Mouse (Mus musculus): ENCODE data around the gene Trpv6. TPM values are rescaled to one million over a fixed set of nuclear protein-coding genes. Genes with fewer than 3 reads are reported as not detected.

The Trpv6 gene
- polyA plus RNA-seq, 1 experiment from 2014 or later = 10.0 TPM

- H3K4me1 ChIP-seq (ENCODE audit: control insufficient read depth, insufficient read depth, low read length) = no peaks in the 10 kb centered on the region
- H3K9ac ChIP-seq (ENCODE audit: low read length) = no peak overlapping the region
- ATAC-seq (ENCODE audit: insufficient read depth, low FRiP score) = no peak
- H3K4me3 ChIP-seq (replicated peaks; ENCODE audit: low read length) = no peak overlapping the region
- no peaks in the 10 kb centered on the region for H3K27me3 ChIP-seq (ENCODE audit: control insufficient read depth, insufficient read depth, low read length)
- H3K36me3 ChIP-seq (ENCODE audit: control insufficient read depth, insufficient read depth, low read length) = no peaks in the 10 kb centered on the region
- H3K9me3 ChIP-seq (replicated peaks; ENCODE audit: control insufficient read depth, low read length) = no peaks in the 10 kb centered on the region
- H3K27ac ChIP-seq (ENCODE audit: low read length) = no peak overlapping the region
- WGBS = 82% methylated on average over 8 of the region's 8 CpGs
- H3K4me2 ChIP-seq (ENCODE audit: low read depth, low read length) = no peak overlapping the region
Measured at GRCm38 (mm10) chr6:41654648-41655047, 18.4 kb upstream of the Trpv6 start.

- no peaks in the 10 kb centered on the region for H3K27me3 ChIP-seq (ENCODE audit: control insufficient read depth, insufficient read depth, low read length)
Measured at GRCm38 (mm10) chr6:41653173-41653572, 17.0 kb upstream of the Trpv6 start.

GRCm38 (mm10) chr6:41646672-41647071, 10.5 kb upstream of the Trpv6 start:
- ATAC-seq (ENCODE audit: insufficient read depth, low FRiP score) = no peak
- Histone ChIP-seq H3K9me3 (replicated peaks; ENCODE audit: control insufficient read depth, low read length) (no peaks in the 10 kb centered on the region), H3K4me2 (ENCODE audit: low read depth, low read length) (no peak overlapping the region), H3K4me1 (ENCODE audit: control insufficient read depth, insufficient read depth, low read length) (no peaks in the 10 kb centered on the region), H3K27ac (ENCODE audit: low read length) (no peak overlapping the region), H3K27me3 (ENCODE audit: control insufficient read depth, insufficient read depth, low read length) (no peaks in the 10 kb centered on the region), H3K36me3 (ENCODE audit: control insufficient read depth, insufficient read depth, low read length) (no peaks in the 10 kb centered on the region), H3K9ac (ENCODE audit: low read length) (no peak overlapping the region), H3K4me3 (replicated peaks; ENCODE audit: low read length) (no peak overlapping the region)

More at GRCm38 (mm10) chr6:41653173-41653572, 17.0 kb upstream of the Trpv6 start:
- WGBS = 95% methylated on average over 5 of the region's 5 CpGs
- no peak overlapping the region for H3K9ac ChIP-seq (ENCODE audit: low read length)
- no peak overlapping the region for H3K4me3 ChIP-seq (replicated peaks; ENCODE audit: low read length)
- no peak for ATAC-seq (ENCODE audit: insufficient read depth, low FRiP score)
- no peaks in the 10 kb centered on the region for H3K9me3 ChIP-seq (replicated peaks; ENCODE audit: control insufficient read depth, low read length)
- H3K27ac ChIP-seq (ENCODE audit: low read length) = no peak overlapping the region
- H3K4me1 ChIP-seq (ENCODE audit: control insufficient read depth, insufficient read depth, low read length) = no peaks in the 10 kb centered on the region
- H3K4me2 ChIP-seq (ENCODE audit: low read depth, low read length) = no peak overlapping the region
- H3K36me3 ChIP-seq (ENCODE audit: control insufficient read depth, insufficient read depth, low read length) = no peaks in the 10 kb centered on the region

GRCm38 (mm10) chr6:41646220-41646619, 10.0 kb upstream of the Trpv6 start:
- H3K27ac ChIP-seq (ENCODE audit: low read length) = no peak overlapping the region
- no peak overlapping the region for H3K4me2 ChIP-seq (ENCODE audit: low read depth, low read length)
- no peak for ATAC-seq (ENCODE audit: insufficient read depth, low FRiP score)
- no peaks in the 10 kb centered on the region for H3K9me3 ChIP-seq (replicated peaks; ENCODE audit: control insufficient read depth, low read length)
- no peaks in the 10 kb centered on the region for H3K4me1 ChIP-seq (ENCODE audit: control insufficient read depth, insufficient read depth, low read length)
- 85% methylated on average over 3 of the region's 3 CpGs for WGBS
- H3K36me3 ChIP-seq (ENCODE audit: control insufficient read depth, insufficient read depth, low read length) = no peaks in the 10 kb centered on the region
- no peaks in the 10 kb centered on the region for H3K27me3 ChIP-seq (ENCODE audit: control insufficient read depth, insufficient read depth, low read length)
- H3K4me3 ChIP-seq (replicated peaks; ENCODE audit: low read length) = no peak overlapping the region
- H3K9ac ChIP-seq (ENCODE audit: low read length) = no peak overlapping the region

GRCm38 (mm10) chr6:41643227-41643626, 7.0 kb upstream of the Trpv6 start:
- Histone ChIP-seq H3K27ac (ENCODE audit: low read length) (peak overlapping the region; percentile 58), H3K9me3 (replicated peaks; ENCODE audit: control insufficient read depth, low read length) (no peaks in the 10 kb centered on the region), H3K4me2 (ENCODE audit: low read depth, low read length) (no peak overlapping the region), H3K9ac (ENCODE audit: low read length) (no peak overlapping the region), H3K4me1 (ENCODE audit: control insufficient read depth, insufficient read depth, low read length) (no peaks in the 10 kb centered on the region), H3K27me3 (ENCODE audit: control insufficient read depth, insufficient read depth, low read length) (no peaks in the 10 kb centered on the region), H3K36me3 (ENCODE audit: control insufficient read depth, insufficient read depth, low read length) (no peaks in the 10 kb centered on the region), H3K4me3 (replicated peaks; ENCODE audit: low read length) (no peak overlapping the region)
- 80% methylated on average over 3 of the region's 3 CpGs for WGBS
- peak; percentile 11; the same call in 1 of the 2 replicates for ATAC-seq (ENCODE audit: insufficient read depth, low FRiP score)

- H3K4me3 ChIP-seq (replicated peaks; ENCODE audit: low read length) = no peak overlapping the region
- peak overlapping the region; percentile 58 for H3K27ac ChIP-seq (ENCODE audit: low read length)
- WGBS = 61% methylated on average over 4 of the region's 4 CpGs
- H3K36me3 ChIP-seq (ENCODE audit: control insufficient read depth, insufficient read depth, low read length) = no peaks in the 10 kb centered on the region
- H3K27me3 ChIP-seq (ENCODE audit: control insufficient read depth, insufficient read depth, low read length) = no peaks in the 10 kb centered on the region
- no peak overlapping the region for H3K4me2 ChIP-seq (ENCODE audit: low read depth, low read length)
- no peak for ATAC-seq (ENCODE audit: insufficient read depth, low FRiP score)
- no peak overlapping the region for H3K9ac ChIP-seq (ENCODE audit: low read length)
- H3K9me3 ChIP-seq (replicated peaks; ENCODE audit: control insufficient read depth, low read length) = no peaks in the 10 kb centered on the region
- no peaks in the 10 kb centered on the region for H3K4me1 ChIP-seq (ENCODE audit: control insufficient read depth, insufficient read depth, low read length)
Measured at GRCm38 (mm10) chr6:41642765-41643164, 6.6 kb upstream of the Trpv6 start.

GRCm38 (mm10) chr6:41641173-41641866, 5.1 kb upstream of the Trpv6 start:
- Histone ChIP-seq H3K9ac (ENCODE audit: low read length) (no peak overlapping the region), H3K4me1 (ENCODE audit: control insufficient read depth, insufficient read depth, low read length) (no peaks in the 10 kb centered on the region), H3K27me3 (ENCODE audit: control insufficient read depth, insufficient read depth, low read length) (no peaks in the 10 kb centered on the region), H3K4me3 (replicated peaks; ENCODE audit: low read length) (no peak overlapping the region), H3K27ac (ENCODE audit: low read length) (peak overlapping the region; percentile 4), H3K4me2 (ENCODE audit: low read depth, low read length) (no peak overlapping the region), H3K9me3 (replicated peaks; ENCODE audit: control insufficient read depth, low read length) (no peaks in the 10 kb centered on the region), H3K36me3 (ENCODE audit: control insufficient read depth, insufficient read depth, low read length) (no peaks in the 10 kb centered on the region)
- WGBS = 63% methylated on average over 6 of the region's 6 CpGs
- no peak; the same call in 1 of the 2 replicates for ATAC-seq (ENCODE audit: insufficient read depth, low FRiP score)

- no peaks in the 10 kb centered on the region for H3K4me1 ChIP-seq (ENCODE audit: control insufficient read depth, insufficient read depth, low read length)
- H3K4me2 ChIP-seq (ENCODE audit: low read depth, low read length) = no peak overlapping the region
- ATAC-seq (ENCODE audit: insufficient read depth, low FRiP score) = no peak
- H3K27me3 ChIP-seq (ENCODE audit: control insufficient read depth, insufficient read depth, low read length) = no peaks in the 10 kb centered on the region
- no peaks in the 10 kb centered on the region for H3K36me3 ChIP-seq (ENCODE audit: control insufficient read depth, insufficient read depth, low read length)
- H3K9me3 ChIP-seq (replicated peaks; ENCODE audit: control insufficient read depth, low read length) = no peaks in the 10 kb centered on the region
- no peak overlapping the region for H3K4me3 ChIP-seq (replicated peaks; ENCODE audit: low read length)
- H3K9ac ChIP-seq (ENCODE audit: low read length) = no peak overlapping the region
- WGBS = 56% methylated on average over 3 of the region's 3 CpGs
- no peak overlapping the region for H3K27ac ChIP-seq (ENCODE audit: low read length)
Measured at GRCm38 (mm10) chr6:41640449-41640848, 4.2 kb upstream of the Trpv6 start.

GRCm38 (mm10) chr6:41637927-41638506, 1.8 kb upstream of the Trpv6 start:
- no peak for ATAC-seq (ENCODE audit: insufficient read depth, low FRiP score)
- Histone ChIP-seq H3K9me3 (replicated peaks; ENCODE audit: control insufficient read depth, low read length) (no peaks in the 10 kb centered on the region), H3K36me3 (ENCODE audit: control insufficient read depth, insufficient read depth, low read length) (no peaks in the 10 kb centered on the region), H3K4me1 (ENCODE audit: control insufficient read depth, insufficient read depth, low read length) (no peaks in the 10 kb centered on the region), H3K27ac (ENCODE audit: low read length) (no peak overlapping the region), H3K4me3 (replicated peaks; ENCODE audit: low read length) (no peak overlapping the region), H3K27me3 (ENCODE audit: control insufficient read depth, insufficient read depth, low read length) (no peaks in the 10 kb centered on the region), H3K4me2 (ENCODE audit: low read depth, low read length) (no peak overlapping the region), H3K9ac (ENCODE audit: low read length) (no peak overlapping the region)
- 70% methylated on average over 6 of the region's 6 CpGs for WGBS
